Mouse (Mus musculus): ENCODE measurements at regions not wholly inside any gene's neighbourhood (a gene's known extent, or its start where the extent isn't known, plus 50 kb on each side); places are given as distances from the start of the nearest gene placed in this dataset.

DNA sequence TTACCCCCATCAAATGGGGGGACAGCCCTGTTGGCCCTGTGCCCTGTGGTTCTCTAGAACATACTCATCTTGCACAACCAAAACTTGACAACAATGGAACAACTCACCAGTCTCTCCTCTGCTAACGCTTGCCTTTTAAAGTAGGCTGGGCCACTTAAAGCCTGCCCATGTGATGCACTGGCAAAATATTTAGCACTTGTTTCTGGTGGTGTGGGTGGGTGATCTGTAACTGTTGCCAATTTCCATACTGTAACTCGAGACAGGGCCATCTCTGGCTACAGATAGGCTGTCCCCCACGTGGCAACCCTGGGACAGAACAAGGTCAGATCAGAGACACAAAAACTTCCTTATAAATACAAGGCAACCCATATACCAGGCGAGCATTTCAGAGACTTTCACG, 92.0 kb upstream of the Klf14 start:
- H3K27ac ChIP-seq (ENCODE audit: low read length), result no peak overlapping the region
- no peaks in the 10 kb centered on the region for H3K36me3 ChIP-seq (ENCODE audit: control insufficient read depth, insufficient read depth, low read length)
- ATAC-seq (ENCODE audit: insufficient number of reproducible peaks, insufficient read depth, low FRiP score, low read depth), result no peak
- no peaks in the 10 kb centered on the region for H3K27me3 ChIP-seq (ENCODE audit: control insufficient read depth, insufficient read depth, low read length)
- WGBS, result 64% methylated on average over 5 of the region's 5 CpGs
- H3K9me3 ChIP-seq (ENCODE audit: control insufficient read depth, low read depth, low read length), result no peaks in the 10 kb centered on the region
- H3K4me1 ChIP-seq (ENCODE audit: control insufficient read depth, insufficient read depth, low read length), result 0 out of 2 replicates have a peak, but pooled peaks cover 3% of the 10 kb centered on the region
- no peak overlapping the region for H3K9ac ChIP-seq (replicated peaks; ENCODE audit: low read depth, low read length)
- no peak overlapping the region for H3K4me3 ChIP-seq (ENCODE audit: low read depth, low read length)
- no peak overlapping the region for H3K4me2 ChIP-seq (replicated peaks; ENCODE audit: low read depth, low read length)

DNA sequence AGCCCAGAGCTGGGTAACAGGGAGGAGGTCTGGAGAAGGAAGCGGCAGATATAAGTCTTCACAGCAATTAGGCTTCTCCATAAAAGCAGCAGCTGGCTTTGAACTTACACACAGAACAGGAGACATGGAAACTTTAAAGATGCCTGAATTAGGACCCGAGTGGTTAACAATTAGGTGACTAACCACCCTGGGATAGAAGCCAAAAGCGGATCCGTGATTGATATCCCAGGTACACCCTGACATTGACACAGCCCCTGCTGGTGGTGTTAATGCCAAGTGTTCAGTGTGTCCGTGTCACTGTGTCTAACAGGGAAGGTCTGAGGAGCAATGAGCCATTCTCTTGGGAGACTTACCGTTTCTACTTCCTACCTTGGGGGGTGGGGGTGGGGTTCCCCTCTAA, 92.9 kb upstream of the Klf14 start:
- 82% methylated on average over 6 of the region's 6 CpGs for WGBS
- ATAC-seq (ENCODE audit: insufficient number of reproducible peaks, insufficient read depth, low FRiP score, low read depth), result no peak

GRCm38 (mm10) chr6:31053003-31053402, 94.1 kb upstream of the Klf14 start:
- H3K27me3 ChIP-seq (ENCODE audit: control insufficient read depth, insufficient read depth, low read length), result no peaks in the 10 kb centered on the region
- no peak overlapping the region for H3K4me3 ChIP-seq (ENCODE audit: low read depth, low read length)
- ATAC-seq (ENCODE audit: insufficient number of reproducible peaks, insufficient read depth, low FRiP score, low read depth), result no peak
- no peak overlapping the region for H3K4me2 ChIP-seq (replicated peaks; ENCODE audit: low read depth, low read length)
- H3K36me3 ChIP-seq (ENCODE audit: control insufficient read depth, insufficient read depth, low read length), result no peaks in the 10 kb centered on the region
- 5% methylated on average over 8 of the region's 8 CpGs for WGBS
- H3K9ac ChIP-seq (replicated peaks; ENCODE audit: low read depth, low read length), result no peak overlapping the region
- no peaks in the 10 kb centered on the region for H3K4me1 ChIP-seq (ENCODE audit: control insufficient read depth, insufficient read depth, low read length)
- H3K9me3 ChIP-seq (ENCODE audit: control insufficient read depth, low read depth, low read length), result no peaks in the 10 kb centered on the region
- no peak overlapping the region for H3K27ac ChIP-seq (ENCODE audit: low read length)

More for the DNA sequence above, 92.9 kb upstream of the Klf14 start:
- Histone ChIP-seq H3K4me2 (replicated peaks; ENCODE audit: low read depth, low read length) (no peak overlapping the region), H3K36me3 (ENCODE audit: control insufficient read depth, insufficient read depth, low read length) (no peaks in the 10 kb centered on the region), H3K4me1 (ENCODE audit: control insufficient read depth, insufficient read depth, low read length) (0 out of 2 replicates have a peak, but pooled peaks cover 3% of the 10 kb centered on the region), H3K9ac (replicated peaks; ENCODE audit: low read depth, low read length) (no peak overlapping the region), H3K4me3 (ENCODE audit: low read depth, low read length) (no peak overlapping the region), H3K27ac (ENCODE audit: low read length) (no peak overlapping the region), H3K27me3 (ENCODE audit: control insufficient read depth, insufficient read depth, low read length) (no peaks in the 10 kb centered on the region), H3K9me3 (ENCODE audit: control insufficient read depth, low read depth, low read length) (no peaks in the 10 kb centered on the region)

GRCm38 (mm10) chr6:31056786-31057566, 98.1 kb upstream of the Klf14 start:
- Histone ChIP-seq H3K27ac (ENCODE audit: low read length) (no peak overlapping the region), H3K4me2 (replicated peaks; ENCODE audit: low read depth, low read length) (no peak overlapping the region), H3K9me3 (ENCODE audit: control insufficient read depth, low read depth, low read length) (no peaks in the 10 kb centered on the region), H3K4me1 (ENCODE audit: control insufficient read depth, insufficient read depth, low read length) (no peaks in the 10 kb centered on the region), H3K4me3 (ENCODE audit: low read depth, low read length) (no peak overlapping the region), H3K9ac (replicated peaks; ENCODE audit: low read depth, low read length) (no peak overlapping the region), H3K36me3 (ENCODE audit: control insufficient read depth, insufficient read depth, low read length) (no peaks in the 10 kb centered on the region), H3K27me3 (ENCODE audit: control insufficient read depth, insufficient read depth, low read length) (no peaks in the 10 kb centered on the region)
- 62% methylated on average over 12 of the region's 12 CpGs for WGBS
- ATAC-seq (ENCODE audit: insufficient number of reproducible peaks, insufficient read depth, low FRiP score, low read depth), result no peak

DNA sequence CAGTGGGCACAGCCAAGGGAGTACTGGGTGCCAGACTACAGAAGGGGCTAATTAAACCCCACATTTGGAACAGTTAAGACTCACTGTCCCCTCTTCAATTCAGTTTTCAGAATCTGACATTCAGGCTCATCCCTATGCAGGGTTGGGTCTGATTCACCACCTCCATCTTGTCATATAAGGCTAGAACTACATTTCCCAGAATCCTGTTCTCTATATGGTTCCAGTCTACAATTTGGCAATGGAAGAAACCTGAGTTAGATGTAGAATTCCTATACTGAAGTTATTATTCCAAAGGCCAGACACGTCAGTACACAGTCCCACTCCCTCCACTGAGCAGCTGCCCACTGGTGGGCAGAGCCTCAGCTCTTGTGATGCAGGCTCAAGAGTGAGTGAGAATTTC, 99.4 kb upstream of the Klf14 start:
- no peaks in the 10 kb centered on the region for H3K36me3 ChIP-seq (ENCODE audit: control insufficient read depth, insufficient read depth, low read length)
- no peak overlapping the region for H3K9ac ChIP-seq (replicated peaks; ENCODE audit: low read depth, low read length)
- WGBS, result 77% methylated on average over 1 of the region's 1 CpGs
- H3K4me2 ChIP-seq (replicated peaks; ENCODE audit: low read depth, low read length), result no peak overlapping the region
- H3K4me3 ChIP-seq (ENCODE audit: low read depth, low read length), result no peak overlapping the region
- H3K27ac ChIP-seq (ENCODE audit: low read length), result no peak overlapping the region
- no peaks in the 10 kb centered on the region for H3K27me3 ChIP-seq (ENCODE audit: control insufficient read depth, insufficient read depth, low read length)
- H3K4me1 ChIP-seq (ENCODE audit: control insufficient read depth, insufficient read depth, low read length), result no peaks in the 10 kb centered on the region
- no peak for ATAC-seq (ENCODE audit: insufficient number of reproducible peaks, insufficient read depth, low FRiP score, low read depth)
- H3K9me3 ChIP-seq (ENCODE audit: control insufficient read depth, low read depth, low read length), result no peaks in the 10 kb centered on the region

- no peak overlapping the region for H3K4me2 ChIP-seq (replicated peaks; ENCODE audit: low read depth, low read length)
- H3K36me3 ChIP-seq (ENCODE audit: control insufficient read depth, insufficient read depth, low read length), result no peaks in the 10 kb centered on the region
- ATAC-seq (ENCODE audit: insufficient number of reproducible peaks, insufficient read depth, low FRiP score, low read depth), result no peak
- 87% methylated on average over 3 of the region's 3 CpGs for WGBS
- no peak overlapping the region for H3K4me3 ChIP-seq (ENCODE audit: low read depth, low read length)
- no peaks in the 10 kb centered on the region for H3K27me3 ChIP-seq (ENCODE audit: control insufficient read depth, insufficient read depth, low read length)
- H3K9me3 ChIP-seq (ENCODE audit: control insufficient read depth, low read depth, low read length), result no peaks in the 10 kb centered on the region
- no peak overlapping the region for H3K9ac ChIP-seq (replicated peaks; ENCODE audit: low read depth, low read length)
- no peaks in the 10 kb centered on the region for H3K4me1 ChIP-seq (ENCODE audit: control insufficient read depth, insufficient read depth, low read length)
- no peak overlapping the region for H3K27ac ChIP-seq (ENCODE audit: low read length)
Observed at GRCm38 (mm10) chr6:31058961-31059360, 100.1 kb upstream of the Klf14 start.

- no peaks in the 10 kb centered on the region for H3K9me3 ChIP-seq (ENCODE audit: control insufficient read depth, low read depth, low read length)
- H3K9ac ChIP-seq (replicated peaks; ENCODE audit: low read depth, low read length), result no peak overlapping the region
- H3K4me1 ChIP-seq (ENCODE audit: control insufficient read depth, insufficient read depth, low read length), result no peaks in the 10 kb centered on the region
- no peaks in the 10 kb centered on the region for H3K36me3 ChIP-seq (ENCODE audit: control insufficient read depth, insufficient read depth, low read length)
- WGBS, result 77% methylated on average over 4 of the region's 4 CpGs
- H3K27ac ChIP-seq (ENCODE audit: low read length), result no peak overlapping the region
- ATAC-seq (ENCODE audit: insufficient number of reproducible peaks, insufficient read depth, low FRiP score, low read depth), result no peak
- H3K27me3 ChIP-seq (ENCODE audit: control insufficient read depth, insufficient read depth, low read length), result no peaks in the 10 kb centered on the region
- H3K4me2 ChIP-seq (replicated peaks; ENCODE audit: low read depth, low read length), result no peak overlapping the region
- H3K4me3 ChIP-seq (ENCODE audit: low read depth, low read length), result no peak overlapping the region
Observed at GRCm38 (mm10) chr6:31061813-31062212, 102.9 kb upstream of the Klf14 start.

- whole genome bisulfite sequencing, result 75% methylated on average over 9 of the region's 9 CpGs
- Histone ChIP-seq H3K4me3 (ENCODE audit: low read depth, low read length) (no peak overlapping the region), H3K27ac (ENCODE audit: low read length) (no peak overlapping the region), H3K9me3 (ENCODE audit: control insufficient read depth, low read depth, low read length) (no peaks in the 10 kb centered on the region), H3K4me2 (replicated peaks; ENCODE audit: low read depth, low read length) (no peak overlapping the region), H3K9ac (replicated peaks; ENCODE audit: low read depth, low read length) (no peak overlapping the region), H3K27me3 (ENCODE audit: control insufficient read depth, insufficient read depth, low read length) (no peaks in the 10 kb centered on the region), H3K36me3 (ENCODE audit: control insufficient read depth, insufficient read depth, low read length) (no peaks in the 10 kb centered on the region), H3K4me1 (ENCODE audit: control insufficient read depth, insufficient read depth, low read length) (no peaks in the 10 kb centered on the region)
- no peak for ATAC-seq (ENCODE audit: insufficient number of reproducible peaks, insufficient read depth, low FRiP score, low read depth)
Observed at GRCm38 (mm10) chr6:31065419-31065818, 106.5 kb upstream of the Klf14 start.

DNA sequence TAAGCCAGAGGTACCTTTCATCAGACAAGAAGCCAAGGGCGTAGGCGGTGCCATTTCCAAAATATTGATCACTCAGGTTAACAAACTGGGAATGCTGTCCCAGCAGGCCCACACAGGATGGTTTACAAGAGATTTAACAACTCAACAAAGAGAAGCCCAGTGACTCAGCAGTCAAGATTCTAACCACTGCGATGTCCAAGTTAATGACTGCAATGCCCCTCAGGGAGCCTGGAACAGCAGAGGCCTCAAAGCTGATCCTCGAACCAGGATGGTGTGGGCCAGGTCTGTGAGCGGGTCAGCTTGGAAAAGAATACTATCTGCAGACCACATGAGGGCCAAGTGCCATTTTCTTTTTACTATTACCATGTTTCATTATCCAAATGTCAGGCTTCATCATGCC, 108.0 kb upstream of the Klf14 start:
- H3K27me3 ChIP-seq (ENCODE audit: control insufficient read depth, insufficient read depth, low read length), result no peaks in the 10 kb centered on the region
- no peaks in the 10 kb centered on the region for H3K4me1 ChIP-seq (ENCODE audit: control insufficient read depth, insufficient read depth, low read length)
- H3K4me2 ChIP-seq (replicated peaks; ENCODE audit: low read depth, low read length), result no peak overlapping the region
- WGBS, result 86% methylated on average over 5 of the region's 5 CpGs
- no peaks in the 10 kb centered on the region for H3K9me3 ChIP-seq (ENCODE audit: control insufficient read depth, low read depth, low read length)
- no peak overlapping the region for H3K4me3 ChIP-seq (ENCODE audit: low read depth, low read length)
- H3K9ac ChIP-seq (replicated peaks; ENCODE audit: low read depth, low read length), result no peak overlapping the region
- no peak overlapping the region for H3K27ac ChIP-seq (ENCODE audit: low read length)
- no peak for ATAC-seq (ENCODE audit: insufficient number of reproducible peaks, insufficient read depth, low FRiP score, low read depth)
- H3K36me3 ChIP-seq (ENCODE audit: control insufficient read depth, insufficient read depth, low read length), result no peaks in the 10 kb centered on the region

Data from stomach, embryonic 14.5 days (tissue).